Mouse (Mus musculus) limb, embryonic 11.5 days (tissue): Measurements from ENCODE around the gene Armc9. TPM values are rescaled to one million over a fixed set of nuclear protein-coding genes. Genes with fewer than 3 reads are reported as not detected.

Source experiments
- ATAC-seq: fragments of 200-750 bp; cut with Nextera tagmentation; 2 replicates; pipeline ENCODE4 v1.8.0; 2017; ENCODE audit warnings: low read depth; ENCODE audit not compliant: insufficient number of reproducible peaks, low FRiP score, low TSS enrichment
- DNase-seq: peaks from one replicate; pipeline ENCODE4 v3.0.0-alpha.2; 2015; ENCODE audit warnings: low spot score
- H3K27ac ChIP-seq: fragments of 300-500 bp; sonication (generic); replicated peaks from 2 replicates; pipeline ENCODE4 v1.5.1; 2014; ENCODE audit warnings: low read depth, mild to moderate bottlenecking, low read length
- H3K27me3 ChIP-seq: fragments of 300-500 bp; sonication (generic); 2 replicates; pipeline ENCODE4 v1.6.1; 2014; ENCODE audit warnings: mild to moderate bottlenecking, low read length, mixed read lengths; ENCODE audit not compliant: control insufficient read depth, insufficient read depth
- H3K36me3 ChIP-seq: fragments of 300-500 bp; sonication (generic); 2 replicates; pipeline ENCODE4 v1.6.1; 2014; ENCODE audit warnings: mild to moderate bottlenecking, low read length, moderate library complexity, mixed read lengths; ENCODE audit not compliant: control insufficient read depth, insufficient read depth
- H3K4me1 ChIP-seq: fragments of 300-500 bp; sonication (generic); 2 replicates; pipeline ENCODE4 v1.6.1; 2014; ENCODE audit warnings: low read length, mixed read lengths; ENCODE audit not compliant: control insufficient read depth, insufficient read depth
- H3K4me2 ChIP-seq: fragments of 300-500 bp; sonication (generic); 2 replicates; pipeline ENCODE4 v1.6.1; 2014; ENCODE audit warnings: low read depth, mild to moderate bottlenecking, moderate library complexity; ENCODE audit not compliant: severe bottlenecking
- H3K4me3 ChIP-seq: fragments of 300-500 bp; sonication (generic); 2 replicates; pipeline ENCODE4 v1.5.1; 2014; ENCODE audit warnings: low read depth, low read length
- H3K9ac ChIP-seq: fragments of 300-500 bp; sonication (generic); 2 replicates; pipeline ENCODE4 v1.6.1; 2014; ENCODE audit warnings: mild to moderate bottlenecking, low read length
- H3K9me3 ChIP-seq: fragments of 300-500 bp; sonication (generic); 2 replicates; pipeline ENCODE4 v1.6.1; 2016; ENCODE audit warnings: low read length; ENCODE audit not compliant: control insufficient read depth
- WGBS: fragments of 180-500 bp; shearing (Covaris S2); extraction: QIAGEN DNeasy Blood & Tissue Kit; methylation state at CpG from one replicate; pipeline ENCODE4 v1.1.7; 2014; 5-methylcytosine and 5-hydroxymethylcytosine counted together
- polyA plus RNA-seq: library from polyadenylated mRNA; unstranded; fragments of >200 nt; fragmentation: Nextera tagmentation; extraction: Ambion mirVana; gene quantifications from 2 replicates; pipeline ENCODE4 v1.2.1, GENCODE M21; 2014

The Armc9 gene
- polyA plus RNA-seq, 1 experiment from 2014 or later: 29.8 TPM

DNA sequence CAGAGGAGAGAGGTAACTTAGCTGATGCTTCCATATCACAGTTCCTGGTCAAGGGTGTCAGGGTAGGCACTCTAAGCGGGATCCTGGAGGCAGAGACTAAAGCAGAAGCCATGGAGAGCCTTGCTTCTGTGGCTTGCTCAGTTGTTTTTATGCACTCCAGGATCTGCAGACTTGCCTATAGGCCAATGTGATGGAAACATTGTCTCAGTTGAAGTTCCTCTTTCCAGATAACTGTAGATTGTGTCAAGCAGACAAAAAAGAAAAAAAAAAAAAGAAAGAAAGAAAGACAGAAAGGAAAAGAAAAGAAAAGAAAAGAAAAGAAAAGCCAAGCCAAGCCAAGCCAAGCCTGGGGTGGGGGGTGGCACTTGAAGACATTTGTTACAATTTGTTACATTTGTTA, 60.7 kb downstream of the Armc9 start:
- DNase-seq (no peak), ATAC-seq (no peak)
- H3K4me1 ChIP-seq: no peaks in the 10 kb centered on the region
- no peak overlapping the region for H3K9ac ChIP-seq
- WGBS: 83% methylated on average over 1 of the region's 1 CpGs
- no peak overlapping the region for H3K4me2 ChIP-seq
- H3K4me3 ChIP-seq: no peak overlapping the region
- H3K27me3 ChIP-seq: no peaks in the 10 kb centered on the region
- H3K9me3 ChIP-seq: no peaks in the 10 kb centered on the region
- no peak overlapping the region for H3K27ac ChIP-seq
- H3K36me3 ChIP-seq: no peaks in the 10 kb centered on the region

DNA sequence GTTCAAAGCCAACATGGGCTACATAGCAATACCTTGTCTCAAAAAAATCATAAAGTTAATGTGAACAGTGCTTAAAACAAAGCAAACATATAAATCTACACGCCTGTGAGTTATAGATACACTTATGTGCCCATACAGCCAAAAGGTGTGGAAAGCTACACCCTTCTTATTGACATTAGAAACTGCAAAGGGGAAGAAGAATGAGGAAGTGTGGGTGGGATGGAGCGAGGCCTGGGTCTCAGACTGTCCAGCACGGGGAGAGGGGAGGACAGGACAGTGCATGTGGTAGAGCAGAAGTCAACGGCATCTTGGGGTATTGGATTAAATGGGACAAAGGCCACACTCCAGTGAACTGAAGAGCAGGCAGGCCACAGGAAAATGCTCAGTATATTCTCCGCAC, 61.8 kb downstream of the Armc9 start:
- H3K9ac ChIP-seq: no peak overlapping the region
- 89% methylated on average over 5 of the region's 5 CpGs for WGBS
- DNase-seq (no peak), ATAC-seq (no peak)
- H3K4me3 ChIP-seq: no peak overlapping the region
- H3K27me3 ChIP-seq: no peaks in the 10 kb centered on the region
- no peaks in the 10 kb centered on the region for H3K9me3 ChIP-seq
- H3K27ac ChIP-seq: no peak overlapping the region
- H3K4me1 ChIP-seq: no peaks in the 10 kb centered on the region
- H3K4me2 ChIP-seq: no peak overlapping the region
- no peaks in the 10 kb centered on the region for H3K36me3 ChIP-seq

DNA sequence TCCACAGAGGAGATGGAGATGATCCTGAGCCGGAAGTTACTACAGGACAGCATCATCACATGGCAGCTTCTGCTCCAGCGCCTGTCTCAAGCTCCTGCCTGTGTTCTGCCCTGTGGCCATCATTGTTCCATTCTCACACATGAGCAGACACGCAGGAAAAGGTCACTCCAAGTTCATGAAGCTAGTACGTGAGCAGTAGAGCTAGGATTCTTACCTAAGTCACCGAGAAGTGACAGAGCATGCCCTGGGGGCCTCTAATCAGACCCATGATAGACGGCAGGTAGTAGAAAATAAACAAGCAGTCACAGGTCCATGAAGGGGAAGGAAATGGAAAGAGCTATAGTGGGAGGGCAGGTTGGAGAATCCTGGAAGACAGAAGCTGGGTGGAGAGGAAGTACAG, 63.4 kb downstream of the Armc9 start:
- H3K27ac ChIP-seq: no peak overlapping the region
- no peak overlapping the region for H3K9ac ChIP-seq
- 73% methylated on average over 6 of the region's 6 CpGs for WGBS
- ATAC-seq: no peak
- H3K4me2 ChIP-seq: no peak overlapping the region
- no peaks in the 10 kb centered on the region for H3K9me3 ChIP-seq
- H3K4me1 ChIP-seq: no peaks in the 10 kb centered on the region
- H3K36me3 ChIP-seq: no peaks in the 10 kb centered on the region
- DNase-seq: no peak
- no peak overlapping the region for H3K4me3 ChIP-seq
- no peaks in the 10 kb centered on the region for H3K27me3 ChIP-seq

DNA sequence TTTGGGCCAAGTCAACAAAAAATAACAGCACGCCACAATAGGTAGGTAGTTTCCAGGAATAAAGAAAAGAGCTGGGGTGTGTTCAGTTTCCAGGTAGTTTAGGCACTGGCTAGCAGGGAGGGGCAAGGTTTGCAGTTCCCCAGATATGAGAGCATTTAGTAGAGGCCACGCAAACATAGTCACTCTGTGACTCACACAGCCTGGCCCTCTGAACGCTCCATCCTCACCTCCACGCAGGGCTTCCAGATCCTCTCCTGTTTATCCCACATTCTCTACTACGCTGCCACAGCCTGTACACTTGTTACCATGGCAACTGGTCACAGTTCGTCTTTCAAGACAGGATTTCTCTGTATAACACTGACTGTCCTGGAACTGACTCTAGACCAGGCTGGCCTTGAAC, 70.6 kb downstream of the Armc9 start:
- DNase-seq: no peak
- WGBS: 77% methylated on average over 6 of the region's 6 CpGs
- Histone ChIP-seq H3K4me3 (no peak overlapping the region), H3K9me3 (no peaks in the 10 kb centered on the region), H3K27me3 (no peaks in the 10 kb centered on the region), H3K4me2 (no peak overlapping the region), H3K27ac (no peak overlapping the region), H3K36me3 (no peaks in the 10 kb centered on the region), H3K4me1 (no peaks in the 10 kb centered on the region), H3K9ac (no peak overlapping the region)
- no peak for ATAC-seq

DNA sequence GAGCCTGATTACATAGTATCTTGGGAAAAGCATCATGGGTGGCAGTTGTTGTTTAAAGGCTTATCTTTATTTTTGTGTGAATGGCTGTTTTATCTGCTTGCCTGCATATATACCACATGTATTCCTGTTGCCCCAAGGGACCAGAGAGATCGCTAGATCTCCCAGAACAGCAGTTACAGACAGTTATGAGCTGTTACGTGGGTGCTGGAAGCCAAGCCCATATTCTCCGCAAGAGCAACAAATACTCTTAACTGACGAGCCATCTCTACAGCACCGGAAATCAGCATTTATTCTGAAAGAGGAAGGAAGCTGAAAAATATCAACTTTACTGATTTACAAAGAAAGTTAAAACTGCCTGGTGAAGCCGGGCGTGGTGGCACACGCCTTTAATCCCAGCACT, 74.1 kb downstream of the Armc9 start:
- no peaks in the 10 kb centered on the region for H3K4me1 ChIP-seq
- no peaks in the 10 kb centered on the region for H3K36me3 ChIP-seq
- no peak for DNase-seq
- WGBS: 92% methylated on average over 8 of the region's 8 CpGs
- no peak for ATAC-seq
- no peaks in the 10 kb centered on the region for H3K9me3 ChIP-seq
- no peaks in the 10 kb centered on the region for H3K27me3 ChIP-seq
- no peak overlapping the region for H3K4me3 ChIP-seq
- no peak overlapping the region for H3K27ac ChIP-seq
- H3K9ac ChIP-seq: no peak overlapping the region
- H3K4me2 ChIP-seq: no peak overlapping the region

DNA sequence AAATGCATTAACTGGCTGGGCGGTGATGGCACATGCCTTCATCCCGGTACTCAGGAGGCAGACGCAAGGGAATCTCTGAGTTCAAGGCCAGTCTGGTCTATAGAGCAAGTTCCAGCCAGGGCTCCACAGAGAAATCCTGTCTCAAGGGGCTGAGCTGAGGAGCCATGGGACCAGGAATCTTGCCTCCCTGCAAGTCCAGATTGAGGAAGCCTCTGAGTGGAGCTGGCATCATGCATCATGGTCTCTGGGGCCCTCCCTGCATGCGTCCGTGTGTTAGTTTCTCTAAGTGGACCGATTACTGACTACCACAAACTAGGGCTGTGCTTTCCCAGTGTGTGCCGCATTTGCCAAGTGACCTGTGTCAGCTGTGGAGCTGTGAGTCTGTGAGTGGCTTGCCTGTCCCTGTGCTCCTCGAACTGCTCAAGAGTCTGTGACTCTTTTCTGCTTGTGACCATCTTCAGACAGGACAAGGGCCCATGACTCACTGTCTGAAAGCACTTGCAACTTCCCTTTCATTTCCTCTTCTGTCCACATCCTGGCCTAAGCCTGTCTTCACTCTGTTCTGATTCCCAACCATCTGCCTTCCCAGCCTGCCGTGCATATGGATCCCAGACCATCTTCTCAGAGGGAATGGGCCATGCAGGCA, 74.7 kb downstream of the Armc9 start:
- H3K36me3 ChIP-seq: no peaks in the 10 kb centered on the region
- no peaks in the 10 kb centered on the region for H3K4me1 ChIP-seq
- 93% methylated on average over 9 of the region's 9 CpGs for WGBS
- no peak overlapping the region for H3K4me2 ChIP-seq
- DNase-seq: no peak
- H3K9me3 ChIP-seq: no peaks in the 10 kb centered on the region
- H3K9ac ChIP-seq: no peak overlapping the region
- no peak for ATAC-seq
- H3K4me3 ChIP-seq: no peak overlapping the region
- H3K27me3 ChIP-seq: no peaks in the 10 kb centered on the region
- H3K27ac ChIP-seq: no peak overlapping the region

DNA sequence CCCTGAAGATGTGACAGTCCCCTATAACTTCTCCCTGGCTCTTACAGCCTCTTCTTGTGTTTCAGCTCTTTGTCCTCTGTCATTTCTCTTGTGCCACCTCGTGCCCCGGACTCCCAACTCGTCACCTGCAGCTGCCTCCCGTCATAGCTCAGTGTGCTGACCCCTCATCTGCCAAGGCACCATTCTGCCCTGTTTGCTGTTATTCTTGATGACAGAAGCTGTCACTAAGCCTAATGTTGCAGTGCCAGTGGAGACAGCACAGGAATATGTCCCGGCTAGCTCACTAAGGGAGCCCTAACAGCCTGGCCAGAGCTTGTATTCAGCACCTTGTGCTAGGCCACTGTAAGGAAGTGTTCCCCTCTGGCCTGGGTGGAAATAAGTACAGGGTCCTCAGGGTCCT, 78.1 kb downstream of the Armc9 start:
- ATAC-seq (no peak), DNase-seq (no peak)
- Histone ChIP-seq H3K4me1 (no peaks in the 10 kb centered on the region), H3K4me3 (no peak overlapping the region), H3K36me3 (no peaks in the 10 kb centered on the region), H3K9me3 (no peaks in the 10 kb centered on the region), H3K27ac (no peak overlapping the region), H3K4me2 (no peak overlapping the region), H3K9ac (no peak overlapping the region), H3K27me3 (no peaks in the 10 kb centered on the region)
- 78% methylated on average over 5 of the region's 5 CpGs for WGBS

DNA sequence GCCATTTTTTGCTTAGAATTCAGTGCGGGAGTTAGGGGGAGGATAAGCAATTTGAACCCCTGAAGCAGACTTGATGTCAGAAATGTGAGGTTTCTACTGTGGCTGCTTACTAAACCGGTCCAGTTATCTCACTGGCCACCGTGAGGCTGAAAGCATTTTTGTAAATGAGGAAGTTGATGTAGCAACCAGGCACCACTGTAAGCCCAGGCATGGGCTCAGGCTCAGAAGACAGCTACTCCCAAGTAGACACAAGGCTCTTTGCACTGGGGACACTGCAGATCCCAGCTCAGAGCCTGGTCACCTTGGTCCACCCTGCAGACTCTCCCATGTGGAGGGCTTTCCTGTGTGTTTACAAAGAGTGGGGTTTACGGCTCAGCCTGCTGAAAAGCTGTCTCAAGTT, 79.2 kb downstream of the Armc9 start:
- no peak for DNase-seq
- Histone ChIP-seq H3K27ac (no peak overlapping the region), H3K4me3 (no peak overlapping the region), H3K9me3 (no peaks in the 10 kb centered on the region), H3K36me3 (no peaks in the 10 kb centered on the region), H3K27me3 (no peaks in the 10 kb centered on the region), H3K9ac (no peak overlapping the region), H3K4me2 (no peak overlapping the region), H3K4me1 (no peaks in the 10 kb centered on the region)
- no peak for ATAC-seq
- 58% methylated on average over 4 of the region's 4 CpGs for WGBS

DNA sequence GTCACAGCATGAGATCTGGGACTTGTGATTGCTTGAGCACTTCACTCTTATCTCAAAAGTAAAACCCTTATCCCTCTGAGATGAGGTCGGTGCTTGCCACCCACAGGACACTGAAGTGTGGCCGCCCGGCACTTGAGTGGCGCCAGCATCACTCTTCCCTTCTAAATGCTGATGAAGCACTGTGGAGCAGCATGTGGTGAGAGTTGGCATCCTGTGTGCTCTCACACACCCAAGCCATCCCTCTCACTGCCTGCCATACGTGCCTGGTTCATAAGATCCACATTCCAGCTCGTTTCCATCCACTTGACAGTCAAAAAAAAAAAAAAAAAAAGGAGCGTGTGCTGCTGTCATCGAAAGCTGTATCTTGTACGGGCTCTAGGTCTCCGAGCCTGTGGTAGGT, 80.5 kb downstream of the Armc9 start:
- H3K27me3 ChIP-seq: no peaks in the 10 kb centered on the region
- H3K4me3 ChIP-seq: no peak overlapping the region
- H3K9ac ChIP-seq: no peak overlapping the region

More for the DNA sequence above, 80.5 kb downstream of the Armc9 start:
- 87% methylated on average over 10 of the region's 10 CpGs for WGBS
- Histone ChIP-seq H3K9me3 (no peaks in the 10 kb centered on the region), H3K4me1 (no peaks in the 10 kb centered on the region), H3K36me3 (no peaks in the 10 kb centered on the region), H3K4me2 (no peak overlapping the region), H3K27ac (no peak overlapping the region)
- no peak for ATAC-seq
- no peak for DNase-seq
